Mouse (Mus musculus): ENCODE measurements around the gene Med21. TPM values are rescaled to one million over a fixed set of nuclear protein-coding genes. Genes with fewer than 3 reads are reported as not detected.

The Med21 gene
- polyA plus RNA-seq, 1 experiment from 2014 or later: 122 TPM

- Histone ChIP-seq H3K4me3 (ENCODE audit: low read depth, low read length) (no peak overlapping the region), H3K27ac (ENCODE audit: low read depth, low read length) (no peak overlapping the region), H3K9me3 (ENCODE audit: control insufficient read depth, low read length) (no peaks in the 10 kb centered on the region), H3K9ac (replicated peaks; ENCODE audit: low read depth, low read length) (no peak overlapping the region), H3K4me2 (ENCODE audit: low read depth, low read length) (no peak overlapping the region), H3K4me1 (ENCODE audit: control insufficient read depth, insufficient read depth, low read length) (no peaks in the 10 kb centered on the region), H3K27me3 (ENCODE audit: control insufficient read depth, insufficient read depth, low read length) (no peaks in the 10 kb centered on the region), H3K36me3 (ENCODE audit: control insufficient read depth, insufficient read depth, low read length) (0 out of 2 replicates have a peak, but pooled peaks cover 4% of the 10 kb centered on the region)
- no peak for ATAC-seq (ENCODE audit: low read depth)
Observed at GRCm38 (mm10) chr6:146651431-146651830, 9.1 kb downstream of the Med21 start.

GRCm38 (mm10) chr6:146653197-146653596 is 10.8 kb downstream of the Med21 start:
- Histone ChIP-seq H3K4me1 (ENCODE audit: control insufficient read depth, insufficient read depth, low read length) (no peaks in the 10 kb centered on the region), H3K4me2 (ENCODE audit: low read depth, low read length) (no peak overlapping the region), H3K9me3 (ENCODE audit: control insufficient read depth, low read length) (no peaks in the 10 kb centered on the region), H3K27me3 (ENCODE audit: control insufficient read depth, insufficient read depth, low read length) (no peaks in the 10 kb centered on the region), H3K4me3 (ENCODE audit: low read depth, low read length) (no peak overlapping the region), H3K27ac (ENCODE audit: low read depth, low read length) (no peak overlapping the region), H3K36me3 (ENCODE audit: control insufficient read depth, insufficient read depth, low read length) (0 out of 2 replicates have a peak, but pooled peaks cover 4% of the 10 kb centered on the region), H3K9ac (replicated peaks; ENCODE audit: low read depth, low read length) (no peak overlapping the region)
- no peak for ATAC-seq (ENCODE audit: low read depth)
- WGBS: 87% methylated on average over 3 of the region's 3 CpGs

- Histone ChIP-seq H3K36me3 (ENCODE audit: control insufficient read depth, insufficient read depth, low read length) (no peaks in the 10 kb centered on the region), H3K4me3 (ENCODE audit: low read depth, low read length) (no peak overlapping the region), H3K4me1 (ENCODE audit: control insufficient read depth, insufficient read depth, low read length) (no peaks in the 10 kb centered on the region), H3K9me3 (ENCODE audit: control insufficient read depth, low read length) (no peaks in the 10 kb centered on the region), H3K27me3 (ENCODE audit: control insufficient read depth, insufficient read depth, low read length) (no peaks in the 10 kb centered on the region), H3K9ac (replicated peaks; ENCODE audit: low read depth, low read length) (no peak overlapping the region), H3K4me2 (ENCODE audit: low read depth, low read length) (no peak overlapping the region), H3K27ac (ENCODE audit: low read depth, low read length) (no peak overlapping the region)
- ATAC-seq (ENCODE audit: low read depth): no peak
- 73% methylated on average over 2 of the region's 2 CpGs for WGBS
Observed at GRCm38 (mm10) chr6:146660591-146660990, 18.2 kb downstream of the Med21 start.

DNA sequence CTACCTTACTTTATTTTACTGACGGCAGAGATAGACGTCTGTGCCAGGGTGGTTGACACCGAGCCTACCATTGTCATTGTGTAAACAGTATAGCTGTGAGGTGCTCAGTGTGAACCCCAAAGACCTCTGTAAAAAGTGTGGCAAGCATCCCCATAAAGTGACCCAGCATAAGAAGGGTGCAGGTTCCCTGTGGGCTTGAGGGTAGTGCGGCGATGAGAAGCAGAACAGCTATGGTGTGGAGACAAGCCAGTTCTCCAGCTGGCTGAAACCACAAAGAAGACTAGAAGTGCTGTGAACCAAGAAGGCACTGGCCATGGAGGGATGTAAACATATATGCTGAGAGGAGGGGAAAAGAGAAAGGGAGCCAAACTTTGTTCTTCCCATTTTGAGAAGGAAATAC is 19.3 kb downstream of the Med21 start:
- Histone ChIP-seq H3K27me3 (ENCODE audit: control insufficient read depth, insufficient read depth, low read length) (no peaks in the 10 kb centered on the region), H3K4me2 (ENCODE audit: low read depth, low read length) (no peak overlapping the region), H3K9ac (replicated peaks; ENCODE audit: low read depth, low read length) (no peak overlapping the region), H3K9me3 (ENCODE audit: control insufficient read depth, low read length) (no peaks in the 10 kb centered on the region), H3K27ac (ENCODE audit: low read depth, low read length) (no peak overlapping the region), H3K36me3 (ENCODE audit: control insufficient read depth, insufficient read depth, low read length) (no peaks in the 10 kb centered on the region), H3K4me3 (ENCODE audit: low read depth, low read length) (no peak overlapping the region), H3K4me1 (ENCODE audit: control insufficient read depth, insufficient read depth, low read length) (no peaks in the 10 kb centered on the region)
- WGBS: 90% methylated on average over 5 of the region's 5 CpGs
- no peak for ATAC-seq (ENCODE audit: low read depth)

DNA sequence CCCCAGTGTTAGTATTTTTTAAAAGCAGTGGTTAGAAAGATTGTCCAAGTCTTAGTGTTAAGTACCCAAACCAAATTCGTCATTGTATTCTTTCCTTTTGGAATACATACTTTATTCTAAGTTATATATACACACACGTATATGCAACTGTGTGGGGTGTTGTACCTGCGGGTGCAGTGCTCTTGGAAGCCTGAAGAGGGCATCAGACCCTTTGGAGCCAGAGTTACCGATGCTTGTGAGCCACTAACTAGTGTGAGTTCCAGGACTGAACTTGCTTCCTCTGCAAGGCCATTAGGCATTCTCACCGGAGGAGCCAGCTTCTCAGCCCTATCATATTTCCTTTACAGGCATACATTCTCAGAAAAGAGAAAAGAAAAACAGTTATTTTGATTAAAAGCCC is 20.3 kb downstream of the Med21 start:
- Histone ChIP-seq H3K27me3 (ENCODE audit: control insufficient read depth, insufficient read depth, low read length) (no peaks in the 10 kb centered on the region), H3K9ac (replicated peaks; ENCODE audit: low read depth, low read length) (no peak overlapping the region), H3K4me2 (ENCODE audit: low read depth, low read length) (no peak overlapping the region), H3K9me3 (ENCODE audit: control insufficient read depth, low read length) (no peaks in the 10 kb centered on the region), H3K4me1 (ENCODE audit: control insufficient read depth, insufficient read depth, low read length) (no peaks in the 10 kb centered on the region), H3K36me3 (ENCODE audit: control insufficient read depth, insufficient read depth, low read length) (no peaks in the 10 kb centered on the region), H3K27ac (ENCODE audit: low read depth, low read length) (no peak overlapping the region), H3K4me3 (ENCODE audit: low read depth, low read length) (no peak overlapping the region)
- no peak for ATAC-seq (ENCODE audit: low read depth)
- 37% methylated on average over 5 of the region's 5 CpGs for WGBS

GRCm38 (mm10) chr6:146664116-146664515 is 21.8 kb downstream of the Med21 start:
- Histone ChIP-seq H3K27ac (ENCODE audit: low read depth, low read length) (no peak overlapping the region), H3K9ac (replicated peaks; ENCODE audit: low read depth, low read length) (no peak overlapping the region), H3K4me1 (ENCODE audit: control insufficient read depth, insufficient read depth, low read length) (no peaks in the 10 kb centered on the region), H3K36me3 (ENCODE audit: control insufficient read depth, insufficient read depth, low read length) (no peaks in the 10 kb centered on the region), H3K4me3 (ENCODE audit: low read depth, low read length) (no peak overlapping the region), H3K4me2 (ENCODE audit: low read depth, low read length) (no peak overlapping the region), H3K9me3 (ENCODE audit: control insufficient read depth, low read length) (no peaks in the 10 kb centered on the region), H3K27me3 (ENCODE audit: control insufficient read depth, insufficient read depth, low read length) (no peaks in the 10 kb centered on the region)
- no peak for ATAC-seq (ENCODE audit: low read depth)
- 71% methylated on average over 5 of the region's 5 CpGs for WGBS

- H3K9me3 ChIP-seq (ENCODE audit: control insufficient read depth, low read length): no peaks in the 10 kb centered on the region
- H3K9ac ChIP-seq (replicated peaks; ENCODE audit: low read depth, low read length): no peak overlapping the region
- no peak for ATAC-seq (ENCODE audit: low read depth)
- no peaks in the 10 kb centered on the region for H3K4me1 ChIP-seq (ENCODE audit: control insufficient read depth, insufficient read depth, low read length)
- WGBS: 93% methylated on average over 5 of the region's 5 CpGs
- H3K4me3 ChIP-seq (ENCODE audit: low read depth, low read length): no peak overlapping the region
- no peaks in the 10 kb centered on the region for H3K27me3 ChIP-seq (ENCODE audit: control insufficient read depth, insufficient read depth, low read length)
- H3K4me2 ChIP-seq (ENCODE audit: low read depth, low read length): no peak overlapping the region
- no peak overlapping the region for H3K27ac ChIP-seq (ENCODE audit: low read depth, low read length)
- H3K36me3 ChIP-seq (ENCODE audit: control insufficient read depth, insufficient read depth, low read length): no peaks in the 10 kb centered on the region
Observed at GRCm38 (mm10) chr6:146664917-146665316, 22.6 kb downstream of the Med21 start.

- no peak overlapping the region for H3K4me2 ChIP-seq (ENCODE audit: low read depth, low read length)
- no peak overlapping the region for H3K4me3 ChIP-seq (ENCODE audit: low read depth, low read length)
- no peaks in the 10 kb centered on the region for H3K36me3 ChIP-seq (ENCODE audit: control insufficient read depth, insufficient read depth, low read length)
- H3K9ac ChIP-seq (replicated peaks; ENCODE audit: low read depth, low read length): no peak overlapping the region
- no peaks in the 10 kb centered on the region for H3K4me1 ChIP-seq (ENCODE audit: control insufficient read depth, insufficient read depth, low read length)
- 93% methylated on average over 2 of the region's 2 CpGs for WGBS
- ATAC-seq (ENCODE audit: low read depth): no peak
- H3K27ac ChIP-seq (ENCODE audit: low read depth, low read length): no peak overlapping the region
- H3K9me3 ChIP-seq (ENCODE audit: control insufficient read depth, low read length): no peaks in the 10 kb centered on the region
- H3K27me3 ChIP-seq (ENCODE audit: control insufficient read depth, insufficient read depth, low read length): no peaks in the 10 kb centered on the region
Observed at GRCm38 (mm10) chr6:146665408-146665807, 23.1 kb downstream of the Med21 start.

GRCm38 (mm10) chr6:146666811-146667210 is 24.5 kb downstream of the Med21 start:
- 89% methylated on average over 6 of the region's 6 CpGs for WGBS
- no peaks in the 10 kb centered on the region for H3K27me3 ChIP-seq (ENCODE audit: control insufficient read depth, insufficient read depth, low read length)
- no peaks in the 10 kb centered on the region for H3K36me3 ChIP-seq (ENCODE audit: control insufficient read depth, insufficient read depth, low read length)
- no peak overlapping the region for H3K4me3 ChIP-seq (ENCODE audit: low read depth, low read length)
- no peaks in the 10 kb centered on the region for H3K9me3 ChIP-seq (ENCODE audit: control insufficient read depth, low read length)
- no peak for ATAC-seq (ENCODE audit: low read depth)
- H3K27ac ChIP-seq (ENCODE audit: low read depth, low read length): no peak overlapping the region
- no peak overlapping the region for H3K9ac ChIP-seq (replicated peaks; ENCODE audit: low read depth, low read length)
- no peak overlapping the region for H3K4me2 ChIP-seq (ENCODE audit: low read depth, low read length)
- H3K4me1 ChIP-seq (ENCODE audit: control insufficient read depth, insufficient read depth, low read length): no peaks in the 10 kb centered on the region

- no peaks in the 10 kb centered on the region for H3K36me3 ChIP-seq (ENCODE audit: control insufficient read depth, insufficient read depth, low read length)
- no peak overlapping the region for H3K9ac ChIP-seq (replicated peaks; ENCODE audit: low read depth, low read length)
- no peak overlapping the region for H3K4me2 ChIP-seq (ENCODE audit: low read depth, low read length)
- H3K27ac ChIP-seq (ENCODE audit: low read depth, low read length): no peak overlapping the region
- H3K9me3 ChIP-seq (ENCODE audit: control insufficient read depth, low read length): no peaks in the 10 kb centered on the region
- no peaks in the 10 kb centered on the region for H3K27me3 ChIP-seq (ENCODE audit: control insufficient read depth, insufficient read depth, low read length)
- H3K4me1 ChIP-seq (ENCODE audit: control insufficient read depth, insufficient read depth, low read length): no peaks in the 10 kb centered on the region
- H3K4me3 ChIP-seq (ENCODE audit: low read depth, low read length): no peak overlapping the region
- ATAC-seq (ENCODE audit: low read depth): no peak
Observed at GRCm38 (mm10) chr6:146668606-146669005, 26.3 kb downstream of the Med21 start.
